Mouse (Mus musculus): ENCODE measurements around the gene Larp4b. TPM values are rescaled to one million over a fixed set of nuclear protein-coding genes. Genes with fewer than 3 reads are reported as not detected.

The Larp4b gene
- polyA plus RNA-seq, 1 experiment from 2014 or later, result 24.1 TPM

GRCm38 (mm10) chr13:9180221-9180620 lies 86.5 kb downstream of the Larp4b start:
- Histone ChIP-seq H3K4me1 (ENCODE audit: control insufficient read depth, low read depth, low read length) (no peaks in the 10 kb centered on the region; the same call in 1 of the 2 replicates), H3K36me3 (ENCODE audit: control insufficient read depth, insufficient read depth) (no peaks in the 10 kb centered on the region), H3K9ac (ENCODE audit: low read depth, low read length) (no peak overlapping the region), H3K27ac (ENCODE audit: low read length) (no peak overlapping the region), H3K27me3 (ENCODE audit: control insufficient read depth, insufficient read depth, low read depth, low read length) (no peaks in the 10 kb centered on the region), H3K9me3 (replicated peaks; ENCODE audit: control insufficient read depth, low read length) (no peaks in the 10 kb centered on the region), H3K4me3 (ENCODE audit: low read depth, low read length) (no peak overlapping the region), H3K4me2 (ENCODE audit: low read depth, low read length) (peak overlapping the region; percentile 26; the same call in 1 of the 2 replicates)
- no peak for ATAC-seq (ENCODE audit: low read depth)
- 21% methylated on average over 11 of the region's 11 CpGs for WGBS (ENCODE audit: insufficient replicate concordance)

GRCm38 (mm10) chr13:9181106-9181505 lies 87.4 kb downstream of the Larp4b start:
- 73% methylated on average over 6 of the region's 6 CpGs for WGBS (ENCODE audit: insufficient replicate concordance)
- ATAC-seq (ENCODE audit: low read depth), result peak; percentile 33; the same call in 1 of the 2 replicates
- no peak overlapping the region for H3K27ac ChIP-seq (ENCODE audit: low read length)

DNA sequence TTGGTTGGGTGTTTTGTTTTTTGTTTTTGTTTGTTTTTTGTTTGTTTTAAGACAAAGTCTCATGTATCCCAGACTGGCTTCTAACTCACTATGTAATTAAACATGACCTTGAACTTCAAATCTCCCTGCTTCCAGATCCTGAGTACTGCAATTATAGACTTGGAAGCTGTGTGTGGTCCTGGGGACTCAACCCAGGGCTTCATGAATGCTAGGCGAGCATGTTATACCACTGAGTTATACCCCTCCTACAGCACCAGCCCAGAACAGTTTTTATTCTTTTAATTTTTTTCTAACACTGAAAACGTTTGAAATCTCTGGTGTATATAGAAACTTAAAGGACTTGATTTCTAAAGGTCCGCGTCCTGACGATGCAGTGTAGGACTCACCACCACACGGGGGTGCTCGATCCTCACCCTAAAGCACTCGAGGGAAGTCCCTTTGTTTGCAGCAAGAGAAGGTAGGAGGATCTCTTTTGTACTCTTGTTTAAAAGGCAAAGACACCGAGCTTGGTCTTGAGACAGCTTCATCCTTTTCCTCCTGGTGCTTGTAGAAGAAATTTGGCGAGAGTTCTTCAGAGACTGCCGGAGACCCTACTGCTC lies 88.1 kb downstream of the Larp4b start:
- H3K36me3 ChIP-seq (ENCODE audit: control insufficient read depth, insufficient read depth), result no peaks in the 10 kb centered on the region
- no peak for ATAC-seq (ENCODE audit: low read depth)
- no peak overlapping the region for H3K27ac ChIP-seq (ENCODE audit: low read length)
- no peak overlapping the region for H3K9ac ChIP-seq (ENCODE audit: low read depth, low read length)
- no peaks in the 10 kb centered on the region for H3K9me3 ChIP-seq (replicated peaks; ENCODE audit: control insufficient read depth, low read length)
- no peaks in the 10 kb centered on the region for H3K27me3 ChIP-seq (ENCODE audit: control insufficient read depth, insufficient read depth, low read depth, low read length)
- 9% methylated on average over 11 of the region's 11 CpGs for WGBS (ENCODE audit: insufficient replicate concordance)
- H3K4me1 ChIP-seq (ENCODE audit: control insufficient read depth, low read depth, low read length), result no peaks in the 10 kb centered on the region; the same call in 1 of the 2 replicates
- H3K4me2 ChIP-seq (ENCODE audit: low read depth, low read length), result no peak overlapping the region
- no peak overlapping the region for H3K4me3 ChIP-seq (ENCODE audit: low read depth, low read length)

More at GRCm38 (mm10) chr13:9181106-9181505, 87.4 kb downstream of the Larp4b start:
- Histone ChIP-seq H3K9me3 (replicated peaks; ENCODE audit: control insufficient read depth, low read length) (no peaks in the 10 kb centered on the region), H3K36me3 (ENCODE audit: control insufficient read depth, insufficient read depth) (no peaks in the 10 kb centered on the region), H3K4me1 (ENCODE audit: control insufficient read depth, low read depth, low read length) (no peaks in the 10 kb centered on the region; the same call in 1 of the 2 replicates), H3K9ac (ENCODE audit: low read depth, low read length) (no peak overlapping the region), H3K27me3 (ENCODE audit: control insufficient read depth, insufficient read depth, low read depth, low read length) (no peaks in the 10 kb centered on the region), H3K4me3 (ENCODE audit: low read depth, low read length) (no peak overlapping the region), H3K4me2 (ENCODE audit: low read depth, low read length) (no peak overlapping the region)

DNA sequence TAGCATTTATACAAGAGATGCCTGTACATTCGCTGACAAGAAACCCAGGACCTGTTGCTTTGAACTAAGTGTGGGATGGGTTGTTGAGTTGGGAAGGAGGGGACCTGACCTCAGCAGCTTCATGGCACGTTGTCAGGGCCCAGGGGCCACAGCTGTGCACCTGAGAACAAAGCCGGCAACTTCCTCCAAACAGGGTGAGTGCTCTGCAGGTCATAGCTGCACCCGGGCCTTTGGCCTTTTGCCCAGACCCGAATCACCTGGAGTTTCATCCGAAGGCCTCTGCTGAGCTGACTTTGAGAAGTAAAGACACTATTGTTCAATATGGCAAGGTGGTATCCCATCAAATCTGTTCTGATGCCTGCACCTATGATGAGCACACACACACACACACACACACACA lies 90.6 kb downstream of the Larp4b start:
- Histone ChIP-seq H3K36me3 (ENCODE audit: control insufficient read depth, insufficient read depth) (no peaks in the 10 kb centered on the region), H3K4me3 (ENCODE audit: low read depth, low read length) (no peak overlapping the region), H3K4me2 (ENCODE audit: low read depth, low read length) (no peak overlapping the region), H3K4me1 (ENCODE audit: control insufficient read depth, low read depth, low read length) (no peaks in the 10 kb centered on the region; the same call in 1 of the 2 replicates), H3K27me3 (ENCODE audit: control insufficient read depth, insufficient read depth, low read depth, low read length) (no peaks in the 10 kb centered on the region), H3K27ac (ENCODE audit: low read length) (no peak overlapping the region), H3K9ac (ENCODE audit: low read depth, low read length) (no peak overlapping the region), H3K9me3 (replicated peaks; ENCODE audit: control insufficient read depth, low read length) (no peaks in the 10 kb centered on the region)
- 65% methylated on average over 6 of the region's 6 CpGs for WGBS (ENCODE audit: insufficient replicate concordance)
- ATAC-seq (ENCODE audit: low read depth), result no peak

DNA sequence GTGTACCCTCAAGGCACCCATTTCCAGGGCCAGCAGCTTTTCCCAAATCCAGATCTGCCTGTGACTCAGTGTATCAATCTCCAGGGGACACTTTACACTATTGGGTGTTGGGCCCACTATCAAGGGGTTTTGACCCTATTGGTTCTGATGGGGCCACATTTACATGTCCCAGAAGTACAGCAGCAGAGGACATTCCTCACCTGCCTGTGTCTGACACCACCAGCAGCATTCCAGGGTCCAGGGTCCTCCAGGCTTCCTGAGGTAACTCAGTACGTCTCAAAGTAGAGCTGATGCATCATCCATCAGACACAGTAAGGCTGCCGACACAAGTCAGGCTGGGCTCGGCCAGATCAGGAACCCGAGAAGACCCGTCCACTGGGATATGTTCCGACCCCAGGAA lies 91.0 kb downstream of the Larp4b start:
- WGBS (ENCODE audit: insufficient replicate concordance), result 75% methylated on average over 6 of the region's 6 CpGs
- Histone ChIP-seq H3K9ac (ENCODE audit: low read depth, low read length) (no peak overlapping the region), H3K4me2 (ENCODE audit: low read depth, low read length) (no peak overlapping the region), H3K4me1 (ENCODE audit: control insufficient read depth, low read depth, low read length) (no peaks in the 10 kb centered on the region; the same call in 1 of the 2 replicates), H3K36me3 (ENCODE audit: control insufficient read depth, insufficient read depth) (no peaks in the 10 kb centered on the region), H3K27me3 (ENCODE audit: control insufficient read depth, insufficient read depth, low read depth, low read length) (no peaks in the 10 kb centered on the region), H3K27ac (ENCODE audit: low read length) (no peak overlapping the region), H3K4me3 (ENCODE audit: low read depth, low read length) (no peak overlapping the region), H3K9me3 (replicated peaks; ENCODE audit: control insufficient read depth, low read length) (no peaks in the 10 kb centered on the region)
- no peak for ATAC-seq (ENCODE audit: low read depth)

- Histone ChIP-seq H3K4me3 (ENCODE audit: low read depth, low read length) (no peak overlapping the region), H3K9me3 (replicated peaks; ENCODE audit: control insufficient read depth, low read length) (no peaks in the 10 kb centered on the region), H3K27ac (ENCODE audit: low read length) (no peak overlapping the region), H3K4me1 (ENCODE audit: control insufficient read depth, low read depth, low read length) (no peaks in the 10 kb centered on the region), H3K4me2 (ENCODE audit: low read depth, low read length) (no peak overlapping the region), H3K36me3 (ENCODE audit: control insufficient read depth, insufficient read depth) (no peaks in the 10 kb centered on the region), H3K27me3 (ENCODE audit: control insufficient read depth, insufficient read depth, low read depth, low read length) (no peaks in the 10 kb centered on the region), H3K9ac (ENCODE audit: low read depth, low read length) (no peak overlapping the region)
- 59% methylated on average over 7 of the region's 7 CpGs for WGBS (ENCODE audit: insufficient replicate concordance)
- no peak for ATAC-seq (ENCODE audit: low read depth)
Observed at GRCm38 (mm10) chr13:9187156-9187555, 93.5 kb downstream of the Larp4b start.

- no peak overlapping the region for H3K4me2 ChIP-seq (ENCODE audit: low read depth, low read length)
- no peak overlapping the region for H3K4me3 ChIP-seq (ENCODE audit: low read depth, low read length)
- WGBS (ENCODE audit: insufficient replicate concordance), result 71% methylated on average over 22 of the region's 22 CpGs
- no peak overlapping the region for H3K27ac ChIP-seq (ENCODE audit: low read length)
- no peaks in the 10 kb centered on the region for H3K36me3 ChIP-seq (ENCODE audit: control insufficient read depth, insufficient read depth)
- no peaks in the 10 kb centered on the region for H3K27me3 ChIP-seq (ENCODE audit: control insufficient read depth, insufficient read depth, low read depth, low read length)
- no peaks in the 10 kb centered on the region for H3K9me3 ChIP-seq (replicated peaks; ENCODE audit: control insufficient read depth, low read length)
- H3K4me1 ChIP-seq (ENCODE audit: control insufficient read depth, low read depth, low read length), result no peaks in the 10 kb centered on the region
- ATAC-seq (ENCODE audit: low read depth), result no peak
- no peak overlapping the region for H3K9ac ChIP-seq (ENCODE audit: low read depth, low read length)
Observed at GRCm38 (mm10) chr13:9187566-9188530, 94.2 kb downstream of the Larp4b start.

DNA sequence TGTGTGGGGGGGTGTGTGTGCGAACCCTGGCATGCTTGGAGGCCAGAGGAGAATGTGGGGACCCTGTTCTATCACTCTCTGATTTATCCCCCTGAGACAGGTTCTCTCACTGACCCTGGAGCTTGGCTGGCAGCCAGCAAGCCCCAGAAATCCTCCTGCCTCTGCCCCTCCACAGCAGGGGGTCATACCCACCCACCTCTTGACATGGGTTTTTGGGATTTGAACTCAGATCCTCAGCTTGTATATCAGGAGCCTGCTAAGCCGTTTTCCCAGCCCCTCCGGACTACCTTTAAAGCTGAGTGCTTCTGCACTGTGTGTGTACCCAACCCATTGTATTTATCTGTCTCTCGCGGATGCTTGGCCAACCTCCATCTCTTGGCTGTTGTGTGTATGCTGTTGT lies 95.8 kb downstream of the Larp4b start:
- Histone ChIP-seq H3K9me3 (replicated peaks; ENCODE audit: control insufficient read depth, low read length) (no peaks in the 10 kb centered on the region), H3K36me3 (ENCODE audit: control insufficient read depth, insufficient read depth) (no peaks in the 10 kb centered on the region), H3K4me3 (ENCODE audit: low read depth, low read length) (no peak overlapping the region), H3K4me1 (ENCODE audit: control insufficient read depth, low read depth, low read length) (no peaks in the 10 kb centered on the region), H3K4me2 (ENCODE audit: low read depth, low read length) (no peak overlapping the region), H3K27ac (ENCODE audit: low read length) (no peak overlapping the region), H3K27me3 (ENCODE audit: control insufficient read depth, insufficient read depth, low read depth, low read length) (no peaks in the 10 kb centered on the region), H3K9ac (ENCODE audit: low read depth, low read length) (no peak overlapping the region)
- WGBS (ENCODE audit: insufficient replicate concordance), result 67% methylated on average over 5 of the region's 5 CpGs
- ATAC-seq (ENCODE audit: low read depth), result no peak
